Mouse (Mus musculus): ENCODE measurements at regions not wholly inside any gene's neighbourhood (a gene's known extent, or its start where the extent isn't known, plus 50 kb on each side); places are given as distances from the start of the nearest gene placed in this dataset.

GRCm38 (mm10) chr8:126791069-126791468, 154.6 kb downstream of the Tomm20 start:
- no peak overlapping the region for H3K4me3 ChIP-seq (ENCODE audit: low read depth, low read length)

GRCm38 (mm10) chr8:126790214-126790613, 155.4 kb downstream of the Tomm20 start:
- H3K9me3 ChIP-seq (replicated peaks; ENCODE audit: control insufficient read depth, low read length) = peaks cover 4% of the 10 kb centered on the region; the same call in 1 of the 2 replicates
- H3K27ac ChIP-seq (ENCODE audit: low read length) = no peak overlapping the region
- no peak overlapping the region for H3K4me3 ChIP-seq (ENCODE audit: low read depth, low read length)
- H3K36me3 ChIP-seq (ENCODE audit: control insufficient read depth, insufficient read depth) = no peaks in the 10 kb centered on the region
- H3K4me2 ChIP-seq (ENCODE audit: low read depth, low read length) = no peak overlapping the region
- WGBS (ENCODE audit: insufficient replicate concordance) = 83% methylated on average over 9 of the region's 9 CpGs
- H3K9ac ChIP-seq (ENCODE audit: low read depth, low read length) = no peak overlapping the region
- ATAC-seq (ENCODE audit: low read depth) = no peak
- peaks cover 12% of the 10 kb centered on the region for H3K4me1 ChIP-seq (ENCODE audit: control insufficient read depth, low read depth, low read length)
- no peaks in the 10 kb centered on the region for H3K27me3 ChIP-seq (ENCODE audit: control insufficient read depth, insufficient read depth, low read depth, low read length)

More at GRCm38 (mm10) chr8:126791069-126791468, 154.6 kb downstream of the Tomm20 start:
- ATAC-seq (ENCODE audit: low read depth) = no peak
- Histone ChIP-seq H3K4me2 (ENCODE audit: low read depth, low read length) (no peak overlapping the region), H3K27ac (ENCODE audit: low read length) (no peak overlapping the region), H3K27me3 (ENCODE audit: control insufficient read depth, insufficient read depth, low read depth, low read length) (no peaks in the 10 kb centered on the region), H3K9me3 (replicated peaks; ENCODE audit: control insufficient read depth, low read length) (peaks cover under 1% of the 10 kb centered on the region; the same call in 1 of the 2 replicates), H3K9ac (ENCODE audit: low read depth, low read length) (no peak overlapping the region), H3K36me3 (ENCODE audit: control insufficient read depth, insufficient read depth) (no peaks in the 10 kb centered on the region), H3K4me1 (ENCODE audit: control insufficient read depth, low read depth, low read length) (peaks cover 12% of the 10 kb centered on the region)
- WGBS (ENCODE audit: insufficient replicate concordance) = 65% methylated on average over 4 of the region's 4 CpGs

- no peak overlapping the region for H3K9ac ChIP-seq (ENCODE audit: low read depth, low read length)
- H3K4me3 ChIP-seq (ENCODE audit: low read depth, low read length) = no peak overlapping the region
- 0 out of 2 replicates have a peak overlapping the region, but pooled peaks have one; percentile 17 for H3K27ac ChIP-seq (ENCODE audit: low read length)
- peaks cover 12% of the 10 kb centered on the region for H3K4me1 ChIP-seq (ENCODE audit: control insufficient read depth, low read depth, low read length)
- H3K36me3 ChIP-seq (ENCODE audit: control insufficient read depth, insufficient read depth) = no peaks in the 10 kb centered on the region
- H3K4me2 ChIP-seq (ENCODE audit: low read depth, low read length) = no peak overlapping the region
- WGBS (ENCODE audit: insufficient replicate concordance) = 20% methylated on average over 4 of the region's 4 CpGs
- no peak for ATAC-seq (ENCODE audit: low read depth)
- peaks cover 4% of the 10 kb centered on the region; the same call in 1 of the 2 replicates for H3K9me3 ChIP-seq (replicated peaks; ENCODE audit: control insufficient read depth, low read length)
- H3K27me3 ChIP-seq (ENCODE audit: control insufficient read depth, insufficient read depth, low read depth, low read length) = no peaks in the 10 kb centered on the region
These were observed 156.6 kb downstream of the Tomm20 start for GRCm38 (mm10) chr8:126789076-126789475.

GRCm38 (mm10) chr8:126788669-126789068, 157.0 kb downstream of the Tomm20 start:
- H3K9ac ChIP-seq (ENCODE audit: low read depth, low read length) = no peak overlapping the region
- H3K4me1 ChIP-seq (ENCODE audit: control insufficient read depth, low read depth, low read length) = peaks cover 12% of the 10 kb centered on the region
- peaks cover 4% of the 10 kb centered on the region; the same call in 1 of the 2 replicates for H3K9me3 ChIP-seq (replicated peaks; ENCODE audit: control insufficient read depth, low read length)
- no peaks in the 10 kb centered on the region for H3K27me3 ChIP-seq (ENCODE audit: control insufficient read depth, insufficient read depth, low read depth, low read length)
- ATAC-seq (ENCODE audit: low read depth) = no peak
- WGBS (ENCODE audit: insufficient replicate concordance) = 41% methylated on average over 4 of the region's 4 CpGs
- H3K4me2 ChIP-seq (ENCODE audit: low read depth, low read length) = no peak overlapping the region
- no peaks in the 10 kb centered on the region for H3K36me3 ChIP-seq (ENCODE audit: control insufficient read depth, insufficient read depth)
- no peak overlapping the region for H3K4me3 ChIP-seq (ENCODE audit: low read depth, low read length)
- no peak overlapping the region for H3K27ac ChIP-seq (ENCODE audit: low read length)

- no peaks in the 10 kb centered on the region for H3K36me3 ChIP-seq (ENCODE audit: control insufficient read depth, insufficient read depth)
- H3K9ac ChIP-seq (ENCODE audit: low read depth, low read length) = no peak overlapping the region
- H3K4me3 ChIP-seq (ENCODE audit: low read depth, low read length) = no peak overlapping the region
- H3K27me3 ChIP-seq (ENCODE audit: control insufficient read depth, insufficient read depth, low read depth, low read length) = no peaks in the 10 kb centered on the region
- peaks cover 4% of the 10 kb centered on the region; the same call in 1 of the 2 replicates for H3K9me3 ChIP-seq (replicated peaks; ENCODE audit: control insufficient read depth, low read length)
- no peak overlapping the region for H3K27ac ChIP-seq (ENCODE audit: low read length)
- ATAC-seq (ENCODE audit: low read depth) = no peak
- WGBS (ENCODE audit: insufficient replicate concordance) = 69% methylated on average over 8 of the region's 8 CpGs
- no peak overlapping the region for H3K4me2 ChIP-seq (ENCODE audit: low read depth, low read length)
- H3K4me1 ChIP-seq (ENCODE audit: control insufficient read depth, low read depth, low read length) = peaks cover 12% of the 10 kb centered on the region
These were observed 158.2 kb downstream of the Tomm20 start for GRCm38 (mm10) chr8:126787398-126787797.

- H3K27me3 ChIP-seq (ENCODE audit: control insufficient read depth, insufficient read depth, low read depth, low read length) = no peaks in the 10 kb centered on the region
- 77% methylated on average over 3 of the region's 3 CpGs for WGBS (ENCODE audit: insufficient replicate concordance)
- H3K27ac ChIP-seq (ENCODE audit: low read length) = no peak overlapping the region
- H3K9ac ChIP-seq (ENCODE audit: low read depth, low read length) = no peak overlapping the region
- H3K4me1 ChIP-seq (ENCODE audit: control insufficient read depth, low read depth, low read length) = peaks cover 12% of the 10 kb centered on the region
- H3K4me2 ChIP-seq (ENCODE audit: low read depth, low read length) = no peak overlapping the region
- H3K9me3 ChIP-seq (replicated peaks; ENCODE audit: control insufficient read depth, low read length) = peaks cover 4% of the 10 kb centered on the region; the same call in 1 of the 2 replicates
- H3K4me3 ChIP-seq (ENCODE audit: low read depth, low read length) = no peak overlapping the region
- no peaks in the 10 kb centered on the region for H3K36me3 ChIP-seq (ENCODE audit: control insufficient read depth, insufficient read depth)
- ATAC-seq (ENCODE audit: low read depth) = no peak
These were observed 160.4 kb downstream of the Tomm20 start for GRCm38 (mm10) chr8:126785211-126785610.

GRCm38 (mm10) chr8:126784604-126785003, 161.0 kb downstream of the Tomm20 start:
- Histone ChIP-seq H3K9me3 (replicated peaks; ENCODE audit: control insufficient read depth, low read length) (peaks cover 4% of the 10 kb centered on the region; the same call in 1 of the 2 replicates), H3K4me1 (ENCODE audit: control insufficient read depth, low read depth, low read length) (peaks cover 12% of the 10 kb centered on the region), H3K9ac (ENCODE audit: low read depth, low read length) (no peak overlapping the region), H3K36me3 (ENCODE audit: control insufficient read depth, insufficient read depth) (no peaks in the 10 kb centered on the region), H3K4me2 (ENCODE audit: low read depth, low read length) (no peak overlapping the region), H3K4me3 (ENCODE audit: low read depth, low read length) (no peak overlapping the region), H3K27me3 (ENCODE audit: control insufficient read depth, insufficient read depth, low read depth, low read length) (no peaks in the 10 kb centered on the region), H3K27ac (ENCODE audit: low read length) (no peak overlapping the region)
- ATAC-seq (ENCODE audit: low read depth) = no peak
- 63% methylated on average over 4 of the region's 4 CpGs for WGBS (ENCODE audit: insufficient replicate concordance)

GRCm38 (mm10) chr8:126783703-126784440, 161.8 kb downstream of the Tomm20 start:
- Histone ChIP-seq H3K36me3 (ENCODE audit: control insufficient read depth, insufficient read depth) (no peaks in the 10 kb centered on the region), H3K4me2 (ENCODE audit: low read depth, low read length) (no peak overlapping the region), H3K4me1 (ENCODE audit: control insufficient read depth, low read depth, low read length) (peaks cover 7% of the 10 kb centered on the region), H3K27me3 (ENCODE audit: control insufficient read depth, insufficient read depth, low read depth, low read length) (no peaks in the 10 kb centered on the region), H3K9ac (ENCODE audit: low read depth, low read length) (no peak overlapping the region), H3K9me3 (replicated peaks; ENCODE audit: control insufficient read depth, low read length) (peaks cover 4% of the 10 kb centered on the region; the same call in 1 of the 2 replicates), H3K4me3 (ENCODE audit: low read depth, low read length) (no peak overlapping the region), H3K27ac (ENCODE audit: low read length) (no peak overlapping the region)
- no peak for ATAC-seq (ENCODE audit: low read depth)
- 66% methylated on average over 12 of the region's 12 CpGs for WGBS (ENCODE audit: insufficient replicate concordance)

- no peak overlapping the region for H3K9ac ChIP-seq (ENCODE audit: low read depth, low read length)
- H3K27me3 ChIP-seq (ENCODE audit: control insufficient read depth, insufficient read depth, low read depth, low read length) = no peaks in the 10 kb centered on the region
- no peaks in the 10 kb centered on the region for H3K9me3 ChIP-seq (replicated peaks; ENCODE audit: control insufficient read depth, low read length)
- WGBS (ENCODE audit: insufficient replicate concordance) = 57% methylated on average over 7 of the region's 7 CpGs
- H3K4me3 ChIP-seq (ENCODE audit: low read depth, low read length) = no peak overlapping the region
- no peak for ATAC-seq (ENCODE audit: low read depth)
- H3K27ac ChIP-seq (ENCODE audit: low read length) = no peak overlapping the region
- peaks cover 30% of the 10 kb centered on the region for H3K4me1 ChIP-seq (ENCODE audit: control insufficient read depth, low read depth, low read length)
- H3K36me3 ChIP-seq (ENCODE audit: control insufficient read depth, insufficient read depth) = no peaks in the 10 kb centered on the region
- no peak overlapping the region for H3K4me2 ChIP-seq (ENCODE audit: low read depth, low read length)
These were observed 167.0 kb downstream of the Tomm20 start for GRCm38 (mm10) chr8:126778673-126779072.
